Mouse (Mus musculus) liver, postnatal 0 days (tissue): ENCODE measurements around the gene Cenpt.

Source experiments
- CTCF ChIP-seq: sonication (generic); IDR thresholded peaks from 2 replicates; pipeline ENCODE4 v1.5.1; 2016; ENCODE audit warnings: antibody characterized with exemption, low read depth
- EP300 ChIP-seq: IDR thresholded peaks from 2 replicates; pipeline ENCODE4 v1.6.1; 2016; ENCODE audit warnings: antibody characterized with exemption, low read depth, mild to moderate bottlenecking

- TF ChIP-seq CTCF: no peak
- TF ChIP-seq EP300: no peak
These were observed 27.6 kb downstream of the Cenpt start for GRCm38 (mm10) chr8:105825506-105825905.
